Mouse (Mus musculus) adrenal gland, adult (tissue): ENCODE measurements around the gene Igf2.
A peak's percentile ranks its signal among the peaks of the same experiment; 100 is the strongest.

Experiments used
- DNase-seq, 2 experiments: peaks; one replicate each; pipeline ENCODE4 v3.0.0; 2022 to 2023; ENCODE audit warnings: low spot score in 1 of 2; ENCODE audit not compliant: inconsistent age in 2 of 2

Igf2 gene

GRCm38 (mm10) chr7:142666659-142667058 lies at the start of gene Igf2:
Gene Igf2, minus strand, starts transcription at chr7:142666816.
- no peak for DNase-seq

- DNase-seq, result peak; percentile 22 to 75
Measured at GRCm38 (mm10) chr7:142714783-142715498, 48.3 kb upstream of the Igf2 start.

DNA sequence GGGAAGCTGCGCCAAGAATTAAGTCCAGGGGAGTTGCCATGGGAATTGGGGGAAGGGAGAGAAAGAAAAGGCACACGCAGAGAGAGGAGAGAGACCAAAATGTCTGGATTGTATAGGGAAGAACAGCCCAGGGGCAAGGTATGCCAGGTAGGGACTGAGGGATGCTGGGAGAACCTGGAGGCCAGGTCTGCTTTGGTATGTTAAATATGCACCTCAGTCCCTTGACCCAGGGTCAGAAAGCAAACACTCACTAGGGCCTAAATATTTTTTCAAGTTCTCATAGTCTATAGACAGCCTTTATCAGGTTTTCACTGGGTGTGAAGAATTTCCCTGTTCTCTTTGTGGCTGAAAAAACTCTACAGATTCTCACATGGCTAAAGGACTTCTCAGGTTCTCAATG lies 40.3 kb upstream of the Igf2 start:
- DNase-seq, result no peak

DNA sequence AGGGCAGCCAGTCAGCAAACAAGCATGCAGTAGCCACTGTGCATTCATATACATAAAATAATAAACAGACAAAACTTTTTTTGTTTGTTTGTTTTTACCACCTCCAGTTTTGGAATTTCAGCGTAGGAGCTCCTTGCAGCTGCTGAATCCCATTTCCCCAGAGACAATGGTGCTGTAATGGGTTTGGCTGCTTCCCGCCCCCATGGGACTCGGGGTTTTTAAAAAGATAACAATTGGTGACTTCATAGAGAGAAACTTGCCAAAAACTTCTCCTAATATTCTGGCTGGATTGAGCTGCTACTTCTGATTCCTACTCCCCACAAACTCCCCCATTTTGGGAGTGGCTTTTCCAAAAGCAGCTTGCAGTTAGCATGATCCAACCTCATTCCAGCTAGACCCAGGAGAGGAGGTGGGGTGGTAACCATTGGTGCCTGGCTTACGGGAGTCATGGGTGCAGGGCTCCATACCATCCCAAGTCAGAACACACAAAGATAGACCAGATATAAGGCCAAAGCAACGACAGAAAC lies 32.8 kb upstream of the Igf2 start:
- DNase-seq, result peak in 1 of 2 experiments; percentile 23

GRCm38 (mm10) chr7:142678611-142679010 lies 12.0 kb upstream of the Igf2 start:
- peak; percentile 48 to 88 for DNase-seq

DNA sequence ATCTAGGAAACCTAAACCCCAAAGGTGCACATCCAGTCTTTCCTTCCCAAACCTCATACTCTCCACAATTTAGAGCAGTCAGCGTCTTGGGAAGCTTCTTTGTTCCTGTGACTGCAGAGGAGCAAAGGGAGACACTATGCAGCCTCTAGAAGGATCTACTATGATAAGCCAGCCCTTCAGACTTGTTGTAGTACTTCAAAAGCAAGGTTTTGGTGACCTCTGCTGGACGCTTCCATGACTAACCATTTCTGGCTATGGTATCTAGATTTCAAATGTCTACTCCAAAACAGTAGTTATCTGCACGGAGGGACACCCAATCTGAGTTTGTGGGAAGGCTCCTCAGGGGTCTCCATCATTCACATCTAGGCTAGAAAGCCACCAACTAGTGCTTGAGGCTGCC lies 9.0 kb upstream of the Igf2 start:
- peak in 1 of 2 experiments; percentile 86 for DNase-seq

- no peak for DNase-seq
Measured at GRCm38 (mm10) chr7:142675141-142675540, 8.5 kb upstream of the Igf2 start.

DNA sequence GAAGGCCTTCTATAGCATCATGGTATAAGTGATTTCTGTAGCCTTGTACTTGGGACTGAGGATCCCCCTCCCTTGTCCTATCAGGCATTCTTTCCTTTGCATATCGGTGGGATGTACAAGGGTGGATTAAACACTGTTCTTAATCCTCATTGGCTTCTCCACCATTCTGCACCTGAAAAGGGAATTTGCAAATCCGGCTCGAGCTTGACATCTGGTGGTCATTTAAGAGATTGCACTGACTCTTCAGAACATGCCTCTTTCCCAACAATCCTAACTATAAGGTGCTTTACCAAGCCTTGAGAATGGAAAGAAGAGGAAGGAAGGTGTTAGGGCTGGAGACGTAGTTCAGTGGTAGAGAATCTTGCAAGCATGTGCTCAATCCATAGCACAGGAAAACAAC lies 5.5 kb upstream of the Igf2 start:
- DNase-seq, result peak in 1 of 2 experiments; percentile 80

DNA sequence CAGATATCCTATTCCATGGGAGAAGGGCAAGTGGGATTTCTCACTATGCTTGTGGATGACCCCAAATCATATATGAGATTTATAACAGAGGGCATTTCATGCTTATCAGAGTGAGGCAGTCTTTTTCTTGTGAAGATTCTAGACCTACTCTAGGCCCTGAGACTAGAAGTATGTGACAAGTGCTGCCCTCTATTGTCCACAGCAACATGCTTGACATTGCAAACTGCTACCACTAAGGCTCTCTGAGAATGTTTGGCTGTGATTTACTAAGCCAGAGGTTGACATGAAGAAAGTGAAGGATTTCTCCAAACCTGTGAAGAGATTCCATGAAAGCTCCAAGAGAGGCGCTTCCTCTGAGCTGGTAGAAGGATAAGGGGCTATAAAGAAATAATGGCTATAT lies 4.5 kb upstream of the Igf2 start:
- DNase-seq, result no peak

DNA sequence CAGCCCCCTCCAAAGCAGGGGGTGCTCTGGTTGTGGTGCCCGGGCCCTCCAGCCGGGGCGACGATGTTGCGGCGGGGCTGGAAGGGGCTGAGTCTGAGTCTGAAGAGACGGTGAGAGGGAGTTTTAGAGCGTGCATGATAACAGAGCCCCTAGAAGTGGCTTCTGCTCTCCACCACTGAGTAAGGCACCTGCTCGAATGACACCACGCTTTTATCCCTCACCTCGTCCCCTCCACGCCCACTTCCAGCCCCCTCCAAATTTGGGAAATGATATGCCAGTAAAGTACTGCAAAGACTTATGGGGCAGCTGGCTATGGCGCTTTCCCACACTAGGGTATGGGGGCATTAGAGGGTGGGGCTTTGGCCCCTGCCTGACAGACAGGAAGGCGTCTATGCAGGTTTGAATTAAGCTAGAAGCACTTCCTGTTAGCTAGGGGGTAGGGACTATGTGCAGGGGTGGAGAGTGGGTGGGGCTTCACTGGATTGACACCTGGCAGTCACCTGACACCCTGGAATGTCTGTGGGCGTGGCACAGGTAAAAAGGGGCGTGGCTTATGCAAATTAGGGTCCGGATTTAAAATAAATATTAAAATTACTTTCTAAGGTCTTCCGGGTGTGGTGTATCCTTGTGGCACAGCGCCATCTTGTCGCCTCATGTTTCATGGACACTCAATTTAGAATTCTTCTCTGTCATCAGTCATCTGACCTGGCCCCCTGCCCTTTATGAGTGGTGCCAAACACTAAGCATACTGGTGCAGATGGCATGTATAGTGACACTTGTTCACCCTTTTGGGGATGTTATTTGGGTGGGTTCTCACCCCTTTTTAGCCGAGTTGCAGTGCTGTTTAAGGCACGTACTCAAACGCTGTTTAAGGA lies 3.4 kb upstream of the Igf2 start, which contains the start of gene Gm49394:
Gene Gm49394, minus strand, starts transcription at position 192 of the 875 bp plus-strand sequence.
- DNase-seq, result no peak

GRCm38 (mm10) chr7:142668328-142668727 lies 1.7 kb upstream of the Igf2 start:
- DNase-seq, result no peak

GRCm38 (mm10) chr7:142667521-142667920 lies 905 bp upstream of the Igf2 start:
- DNase-seq, result no peak

- no peak for DNase-seq
Measured at GRCm38 (mm10) chr7:142666109-142666508, 507 bp downstream of the Igf2 start.

- no peak for DNase-seq
Measured at GRCm38 (mm10) chr7:142665364-142665763, 1.3 kb downstream of the Igf2 start.

DNA sequence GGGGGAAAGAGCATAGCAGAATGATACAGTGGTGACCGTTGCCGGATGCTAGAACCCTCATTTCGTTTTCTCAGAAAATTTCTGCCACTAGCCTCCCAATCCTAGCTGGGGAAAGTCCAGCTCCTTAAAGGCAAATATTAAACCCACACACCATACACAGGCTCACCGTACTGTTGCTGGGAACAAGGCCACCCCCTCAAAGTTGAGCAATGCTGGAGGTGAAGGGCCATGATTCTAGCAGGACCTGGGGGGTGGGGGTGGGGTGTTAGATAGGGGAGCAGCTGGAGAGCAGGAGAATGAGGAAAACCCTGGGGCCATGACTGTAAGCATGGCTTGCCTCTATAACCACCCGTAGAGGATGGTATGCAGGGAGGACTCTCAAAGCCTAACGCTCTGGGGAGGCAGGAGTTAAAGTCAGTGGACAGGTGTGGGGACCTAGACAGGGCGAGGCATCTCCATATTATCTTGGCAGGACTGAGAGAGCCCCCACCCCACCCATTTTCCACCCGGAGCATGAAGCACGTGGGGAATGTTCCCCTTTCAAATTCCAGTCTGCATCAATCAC lies 2.1 kb downstream of the Igf2 start:
- no peak for DNase-seq

DNA sequence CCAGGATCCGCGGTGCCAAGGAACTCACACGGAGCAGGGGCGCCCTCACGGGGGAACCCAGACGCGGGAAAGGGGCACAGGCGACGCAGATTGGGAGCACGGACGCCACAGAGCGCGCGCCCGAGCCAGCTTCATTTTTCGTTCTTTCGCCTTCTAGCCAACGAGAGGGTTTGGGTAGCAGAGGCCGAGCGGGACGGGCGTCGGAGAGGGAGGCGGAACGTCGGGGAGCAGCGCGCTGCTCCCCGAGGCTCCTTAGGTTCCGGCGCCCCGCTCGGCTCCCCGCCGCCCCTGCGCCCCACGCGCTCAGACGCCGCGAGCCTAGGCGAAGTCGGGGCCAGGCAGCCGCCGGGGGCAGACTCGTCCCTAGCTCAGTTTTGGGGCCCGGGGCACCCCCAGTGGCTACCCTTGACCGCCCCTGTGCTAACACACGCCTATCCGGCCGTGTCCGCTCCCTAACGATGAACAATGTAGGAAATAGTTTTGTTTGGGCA lies 2.6 kb downstream of the Igf2 start:
- DNase-seq, result no peak

- no peak for DNase-seq
Measured at GRCm38 (mm10) chr7:142663151-142663550, 3.5 kb downstream of the Igf2 start.

DNA sequence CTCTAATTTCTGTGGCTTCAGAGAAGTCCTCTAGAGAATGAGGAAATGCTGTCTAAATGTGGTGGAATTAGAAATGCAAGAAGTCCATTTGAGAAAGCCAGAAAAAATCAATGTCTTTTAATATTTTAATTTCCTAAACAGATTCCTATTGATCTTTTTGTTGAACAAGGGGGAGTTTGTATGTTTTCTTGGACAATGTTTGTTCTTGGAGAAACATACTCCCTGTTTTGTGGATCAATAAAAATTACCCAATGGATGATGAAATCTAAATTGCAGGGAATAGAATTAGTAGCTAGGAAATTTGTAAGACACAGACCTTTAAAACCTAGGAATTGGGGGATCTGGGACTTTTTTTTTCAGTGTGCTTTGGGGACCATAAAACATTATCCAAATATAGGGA lies 4.8 kb downstream of the Igf2 start:
- DNase-seq, result no peak

- DNase-seq, result no peak
Measured at GRCm38 (mm10) chr7:142661046-142661445, 5.6 kb downstream of the Igf2 start.

DNA sequence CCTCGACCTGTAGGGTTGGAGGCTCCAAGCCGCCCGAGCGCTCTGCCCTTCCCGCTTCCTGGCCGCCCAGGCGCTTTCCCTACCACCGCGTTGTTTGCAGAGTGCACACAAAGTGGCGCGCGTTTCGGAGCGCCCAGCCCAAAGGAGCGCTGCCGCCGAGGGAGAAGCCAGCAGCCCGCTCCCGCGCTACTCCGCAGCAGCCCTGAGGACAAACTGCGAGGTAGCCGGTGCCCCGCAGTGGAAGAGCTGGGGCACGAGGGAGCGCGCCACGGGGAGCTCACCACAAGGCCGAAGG lies 6.0 kb downstream of the Igf2 start:
- DNase-seq, result no peak

GRCm38 (mm10) chr7:142659767-142660650 lies 6.6 kb downstream of the Igf2 start:
- DNase-seq, result no peak
